Mouse (Mus musculus): ENCODE data around the gene Terb2.

GRCm38 (mm10) chr2:122137839-122138465, 48.1 kb upstream of the Terb2 start:
- TF ChIP-seq CTCF (IDR thresholded peaks at IDR 0.05; ENCODE audit: low read depth) (no peak), EP300 (IDR thresholded peaks at IDR 0.05; ENCODE audit: low read depth) (peak; percentile 72)

All from liver, postnatal 0 days (tissue).